Mouse (Mus musculus): Measurements from ENCODE around the gene Smim13.

The Smim13 gene

GRCm38 (mm10) chr13:41293595-41293994 lies 44.0 kb downstream of the Smim13 start:
- DNase-seq, result no peak

- DNase-seq, result no peak
These were observed 46.2 kb downstream of the Smim13 start for GRCm38 (mm10) chr13:41295886-41296285.

DNA sequence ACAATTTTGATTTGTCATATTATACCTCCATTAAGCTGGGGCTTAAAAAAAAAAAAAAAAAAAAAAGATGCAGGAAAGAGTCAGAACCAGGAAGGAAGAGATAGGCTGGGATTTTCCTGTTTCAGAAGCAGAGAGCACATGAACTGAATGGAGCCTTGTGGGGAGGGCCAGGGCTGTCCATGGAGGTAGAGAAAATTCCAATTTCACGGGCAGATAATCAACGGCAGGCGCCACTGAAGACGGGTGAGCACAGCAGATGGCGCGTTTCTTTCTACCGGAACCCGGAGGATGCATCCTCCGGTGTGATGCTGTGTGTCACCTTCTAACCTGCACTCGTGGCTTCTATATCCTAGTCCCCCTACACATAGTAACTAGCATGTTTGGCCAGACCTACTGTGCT lies 46.8 kb downstream of the Smim13 start:
- no peak for DNase-seq

GRCm38 (mm10) chr13:41298533-41298932 lies 48.9 kb downstream of the Smim13 start:
- no peak for DNase-seq

DNA sequence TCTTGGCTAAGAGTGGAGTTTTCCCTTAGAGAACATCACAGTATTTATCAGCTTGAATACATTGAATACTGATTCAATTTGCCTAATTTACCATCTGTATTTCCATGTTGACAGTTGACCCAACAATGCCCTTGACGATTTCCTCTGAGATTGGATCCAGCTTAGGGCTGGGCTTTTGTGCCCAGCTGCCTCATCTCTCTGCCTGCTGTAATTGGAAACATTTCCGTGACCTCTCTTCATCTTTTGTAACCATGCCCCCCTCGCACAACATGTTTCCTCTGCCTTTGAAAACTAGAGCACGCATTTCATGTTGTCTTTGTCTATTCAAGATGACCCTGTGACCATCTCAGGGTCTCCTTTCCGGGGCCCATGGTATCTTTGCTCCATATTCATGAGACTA lies 49.4 kb downstream of the Smim13 start:
- DNase-seq, result no peak

- DNase-seq, result no peak
These were observed 50.4 kb downstream of the Smim13 start for GRCm38 (mm10) chr13:41300037-41300436.

- peak; percentile 41 for DNase-seq
These were observed 53.1 kb downstream of the Smim13 start for GRCm38 (mm10) chr13:41302716-41303115.

GRCm38 (mm10) chr13:41320749-41321148 lies 71.1 kb downstream of the Smim13 start:
- no peak for DNase-seq

- DNase-seq, result no peak
These were observed 71.8 kb downstream of the Smim13 start for GRCm38 (mm10) chr13:41321433-41321832.

GRCm38 (mm10) chr13:41324631-41325030 lies 75.0 kb downstream of the Smim13 start:
- DNase-seq, result no peak

GRCm38 (mm10) chr13:41325346-41325745 lies 75.7 kb downstream of the Smim13 start:
- DNase-seq, result no peak

GRCm38 (mm10) chr13:41326134-41326533 lies 76.5 kb downstream of the Smim13 start:
- DNase-seq, result no peak

All from cerebellum, adult 9-10 months (tissue).